Mouse (Mus musculus) brain, embryonic 14.5 days (tissue): ENCODE measurements around the gene Nme7.

ENCODE experiments used
- CTCF ChIP-seq: fragments of 200-500 bp; IDR thresholded peaks from 2 replicates; pipeline ENCODE4 v1.5.1; 2012; ENCODE audit warnings: inconsistent platforms, mild to moderate bottlenecking, moderate library complexity, borderline replicate concordance; ENCODE audit not compliant: insufficient read depth, insufficient read length; ENCODE audit errors: extremely low read depth
- POLR2A ChIP-seq: fragments of 200-500 bp; IDR thresholded peaks from 2 replicates; pipeline ENCODE4 v1.6.1; 2012; ENCODE audit warnings: mild to moderate bottlenecking, inconsistent platforms, borderline replicate concordance; ENCODE audit not compliant: poor library complexity, insufficient read depth, insufficient read length, severe bottlenecking; ENCODE audit errors: extremely low read depth

GRCm38 (mm10) chr1:164426227-164426626 lies 122.3 kb downstream of the Nme7 start:
- no peak for TF ChIP-seq CTCF
- TF ChIP-seq POLR2A: no peak
